Mouse (Mus musculus) embryonic facial prominence, embryonic 11.5 days (tissue): ENCODE measurements at regions not wholly inside any gene's neighbourhood (a gene's known extent, or its start where the extent isn't known, plus 50 kb on each side); places are given as distances from the start of the nearest gene placed in this dataset.

Experiments used
- ATAC-seq: fragments of 200-750 bp; cut with Nextera tagmentation; replicated peaks from 2 replicates; pipeline ENCODE4 v1.8.0; 2017; ENCODE audit warnings: low read depth; ENCODE audit not compliant: insufficient number of reproducible peaks, low FRiP score, low TSS enrichment
- DNase-seq: peaks from one replicate; pipeline ENCODE4 v3.0.0-alpha.2; 2015; ENCODE audit warnings: low spot score
- H3K27ac ChIP-seq: fragments of 300-500 bp; sonication (generic); replicated peaks from 2 replicates; pipeline ENCODE4 v1.5.1; 2014; ENCODE audit warnings: mild to moderate bottlenecking, low read depth, low read length, control low read depth
- H3K27me3 ChIP-seq: fragments of 300-500 bp; sonication (generic); 2 replicates; pipeline ENCODE4 v1.6.1; 2014; ENCODE audit warnings: mild to moderate bottlenecking, low read length, moderate library complexity, mixed read lengths; ENCODE audit not compliant: control insufficient read depth, insufficient read depth
- H3K36me3 ChIP-seq: fragments of 300-500 bp; sonication (generic); replicated peaks from 2 replicates; pipeline ENCODE4 v1.6.1; 2014; ENCODE audit warnings: low read depth, mild to moderate bottlenecking, low read length, moderate library complexity, mixed read lengths; ENCODE audit not compliant: control insufficient read depth, insufficient read depth
- H3K4me1 ChIP-seq: fragments of 300-500 bp; sonication (generic); 2 replicates; pipeline ENCODE4 v1.6.1; 2014; ENCODE audit warnings: low read length, mixed read lengths; ENCODE audit not compliant: control insufficient read depth, insufficient read depth
- H3K4me2 ChIP-seq: fragments of 300-500 bp; sonication (generic); 2 replicates; pipeline ENCODE4 v1.6.1; 2014; ENCODE audit warnings: low read depth, mild to moderate bottlenecking, control low read depth, low read length, moderate library complexity
- H3K4me3 ChIP-seq: fragments of 300-500 bp; sonication (generic); 2 replicates; pipeline ENCODE4 v1.5.1; 2014; ENCODE audit warnings: low read depth, low read length, control low read depth
- H3K9ac ChIP-seq: fragments of 300-500 bp; sonication (generic); replicated peaks from 2 replicates; pipeline ENCODE4 v1.6.1; 2014; ENCODE audit warnings: mild to moderate bottlenecking, control low read depth, low read length
- H3K9me3 ChIP-seq: fragments of 300-500 bp; sonication (generic); replicated peaks from 2 replicates; pipeline ENCODE4 v1.6.1; 2016; ENCODE audit warnings: mild to moderate bottlenecking, low read length, inconsistent platforms, mixed read lengths; ENCODE audit not compliant: control insufficient read depth
- WGBS: fragments of 180-500 bp; shearing (Covaris S2); extraction: QIAGEN DNeasy Blood & Tissue Kit; methylation state at CpG from one replicate; pipeline ENCODE4 v1.1.7; 2014; 5-methylcytosine and 5-hydroxymethylcytosine counted together

DNA sequence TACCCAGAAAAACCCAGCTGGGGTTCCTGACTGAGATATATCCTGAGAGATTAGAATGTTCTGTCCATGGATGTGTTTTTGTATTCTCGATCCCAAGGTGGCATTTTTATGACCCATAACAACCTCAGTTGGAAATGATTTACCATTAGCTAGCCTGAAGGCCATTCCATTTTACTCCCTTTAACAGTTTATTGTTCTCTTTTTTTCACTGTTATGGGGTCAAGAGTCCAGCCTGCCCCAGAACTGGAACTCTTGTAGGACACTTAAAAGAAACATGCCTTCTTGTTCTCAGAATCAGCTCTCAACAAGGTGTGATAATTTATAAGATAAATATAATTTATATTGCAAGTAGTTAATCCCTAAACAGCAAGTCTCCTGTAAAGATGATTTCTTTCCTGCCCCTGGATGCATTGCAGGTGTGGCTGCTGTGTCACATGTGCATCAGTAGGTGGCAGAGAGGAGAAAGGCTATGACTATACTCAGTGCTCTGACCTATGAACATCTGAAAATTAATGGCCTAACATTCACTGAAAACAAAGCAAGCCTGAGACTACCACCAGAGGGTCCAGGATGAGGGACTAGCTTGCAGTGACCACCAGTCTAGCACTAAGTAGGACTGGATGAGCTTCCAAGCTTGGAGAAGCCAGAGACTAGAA, 181.6 kb upstream of the Gm527 start:
- 92% methylated on average over 1 of the region's 1 CpGs for WGBS
- no peak overlapping the region for H3K27ac ChIP-seq

DNA sequence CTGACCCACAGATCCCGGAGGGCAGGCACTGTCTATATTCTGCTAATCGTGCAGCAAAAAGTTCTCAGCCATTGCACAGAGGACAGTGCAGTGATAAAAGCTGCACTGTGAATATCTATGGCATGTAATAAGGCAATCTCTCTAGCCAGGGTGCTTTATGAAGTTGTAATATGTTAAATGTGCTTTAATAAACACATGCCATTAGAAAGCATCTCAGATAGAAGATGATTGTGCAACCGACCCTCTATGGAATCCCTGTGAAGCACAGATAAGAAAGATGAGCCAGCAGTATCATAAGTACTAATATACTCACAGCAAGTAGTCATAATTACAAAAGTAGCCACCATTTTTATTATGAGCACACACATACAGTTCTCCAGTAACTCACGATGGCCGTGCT, 214.3 kb upstream of the Gm527 start:
- H3K4me1 ChIP-seq: no peaks in the 10 kb centered on the region
- H3K27me3 ChIP-seq: no peaks in the 10 kb centered on the region
- H3K9me3 ChIP-seq: no peaks in the 10 kb centered on the region
- no peak overlapping the region for H3K4me3 ChIP-seq
- 96% methylated on average over 5 of the region's 5 CpGs for WGBS
- H3K27ac ChIP-seq: no peak overlapping the region
- ATAC-seq (no peak), DNase-seq (no peak)
- no peak overlapping the region for H3K9ac ChIP-seq
- H3K4me2 ChIP-seq: no peak overlapping the region
- H3K36me3 ChIP-seq: no peaks in the 10 kb centered on the region

More for the DNA sequence above, 181.6 kb upstream of the Gm527 start:
- no peaks in the 10 kb centered on the region for H3K9me3 ChIP-seq
- ATAC-seq (no peak), DNase-seq (no peak)
- no peak overlapping the region for H3K9ac ChIP-seq
- no peak overlapping the region for H3K4me2 ChIP-seq
- H3K4me3 ChIP-seq: no peak overlapping the region
- no peaks in the 10 kb centered on the region for H3K27me3 ChIP-seq
- H3K4me1 ChIP-seq: no peaks in the 10 kb centered on the region
- no peaks in the 10 kb centered on the region for H3K36me3 ChIP-seq

DNA sequence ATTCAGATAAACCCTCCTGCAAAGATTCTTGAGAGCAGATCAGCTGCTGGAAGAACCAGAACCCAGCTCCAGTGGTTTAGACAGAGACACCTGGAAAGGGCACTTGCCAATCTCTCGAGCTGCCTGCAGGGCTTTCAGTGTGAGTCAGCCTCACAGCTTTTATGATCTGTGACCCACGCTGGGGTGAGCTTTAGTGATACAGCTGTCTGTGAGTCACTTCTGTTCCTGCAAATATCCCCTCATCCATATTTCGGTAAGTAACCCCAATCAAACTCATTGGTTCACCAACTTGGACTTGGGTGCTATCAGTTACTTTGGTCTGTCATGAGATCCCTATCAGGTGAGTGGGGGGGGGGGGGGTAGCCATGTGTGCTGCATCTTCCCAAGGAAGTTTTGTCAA, 216.6 kb upstream of the Gm527 start:
- H3K9ac ChIP-seq: no peak overlapping the region
- ATAC-seq: no peak
- H3K4me2 ChIP-seq: no peak overlapping the region
- no peaks in the 10 kb centered on the region for H3K4me1 ChIP-seq
- H3K4me3 ChIP-seq: no peak overlapping the region
- whole genome bisulfite sequencing: 68% methylated on average over 3 of the region's 3 CpGs
- no peak overlapping the region for H3K27ac ChIP-seq
- DNase-seq: no peak
- H3K36me3 ChIP-seq: no peaks in the 10 kb centered on the region
- no peaks in the 10 kb centered on the region for H3K9me3 ChIP-seq
- H3K27me3 ChIP-seq: no peaks in the 10 kb centered on the region

DNA sequence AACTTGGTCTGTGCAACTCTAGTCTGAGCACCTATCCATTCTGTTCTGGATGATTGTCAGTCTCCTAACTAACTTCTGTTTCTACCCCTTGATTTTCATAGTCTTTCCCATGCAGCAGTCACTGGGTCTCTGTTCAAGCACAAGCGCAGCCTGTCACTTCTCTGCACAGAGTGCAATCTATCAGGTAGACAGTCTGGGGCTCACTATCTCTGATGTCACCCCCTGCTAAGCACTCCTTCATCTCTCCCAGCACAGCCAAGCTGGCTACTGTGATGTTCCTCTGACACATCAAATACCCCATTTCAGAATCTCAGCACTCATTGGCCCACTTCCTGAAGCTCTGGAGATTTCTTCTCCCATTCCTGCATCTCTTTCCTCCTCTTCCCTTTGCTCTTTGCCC, 220.9 kb upstream of the Fscb start:
- WGBS: 78% methylated on average over 1 of the region's 1 CpGs
- ATAC-seq: no peak
- H3K36me3 ChIP-seq: no peaks in the 10 kb centered on the region

DNA sequence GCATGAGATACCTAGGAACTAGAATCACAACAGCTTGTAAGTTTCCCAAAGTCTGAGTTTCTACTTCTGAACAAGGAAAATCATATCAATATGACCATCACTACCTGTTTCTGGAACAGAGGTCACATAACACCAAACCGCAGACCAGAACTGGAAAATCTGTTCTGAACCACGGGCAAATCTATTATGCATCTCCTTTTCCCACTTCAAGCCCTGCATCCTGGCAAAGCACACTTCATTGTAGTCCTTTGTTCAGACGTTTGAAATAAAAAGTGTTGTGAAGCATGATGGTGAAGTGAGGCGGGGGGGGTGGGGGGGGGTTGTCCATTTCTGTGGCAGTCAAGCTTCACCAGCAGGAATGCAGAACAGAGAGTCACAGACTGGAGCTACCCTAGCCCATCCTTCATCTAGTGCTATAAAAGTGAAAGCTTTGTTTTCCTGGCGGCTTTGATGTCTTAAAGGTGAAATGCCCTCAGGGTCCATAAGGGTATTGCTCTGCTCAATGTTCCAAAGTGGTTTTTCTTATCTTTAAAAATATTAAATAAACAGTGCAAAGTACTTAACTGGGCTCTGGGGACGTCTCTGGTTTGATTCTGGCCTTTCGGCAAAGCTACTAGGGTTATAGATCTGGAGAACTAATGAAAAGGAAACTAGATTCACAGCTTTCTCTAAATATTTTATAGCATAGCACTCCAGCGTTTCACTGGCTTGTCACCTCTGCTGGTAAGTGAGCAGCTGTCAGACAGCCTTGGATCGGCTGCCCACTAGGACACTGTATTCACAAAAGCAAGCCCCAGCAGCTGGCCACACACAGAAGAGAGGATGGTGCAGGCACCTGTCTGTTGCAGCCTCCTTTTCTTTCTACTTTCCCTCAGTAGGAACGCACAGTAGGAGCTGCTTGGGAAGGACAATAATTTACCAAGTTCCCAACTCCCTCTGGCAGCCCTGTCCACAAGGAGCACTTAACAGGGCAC, 218.0 kb upstream of the Fscb start:
- 38% methylated on average over 10 of the region's 10 CpGs for WGBS
- no peak overlapping the region for H3K4me2 ChIP-seq
- no peak overlapping the region for H3K9ac ChIP-seq
- DNase-seq (peak; percentile 2), ATAC-seq (peak; percentile 44; the same call in 1 of the 2 replicates)
- H3K36me3 ChIP-seq: no peaks in the 10 kb centered on the region
- H3K27me3 ChIP-seq: no peaks in the 10 kb centered on the region
- H3K9me3 ChIP-seq: no peaks in the 10 kb centered on the region
- H3K4me3 ChIP-seq: no peak overlapping the region
- no peaks in the 10 kb centered on the region for H3K4me1 ChIP-seq
- H3K27ac ChIP-seq: no peak overlapping the region

More for the DNA sequence above, 220.9 kb upstream of the Fscb start:
- H3K4me3 ChIP-seq: no peak overlapping the region
- H3K9me3 ChIP-seq: no peaks in the 10 kb centered on the region
- H3K4me1 ChIP-seq: no peaks in the 10 kb centered on the region
- no peak overlapping the region for H3K27ac ChIP-seq
- no peak overlapping the region for H3K4me2 ChIP-seq
- DNase-seq: no peak
- no peak overlapping the region for H3K9ac ChIP-seq
- H3K27me3 ChIP-seq: no peaks in the 10 kb centered on the region

DNA sequence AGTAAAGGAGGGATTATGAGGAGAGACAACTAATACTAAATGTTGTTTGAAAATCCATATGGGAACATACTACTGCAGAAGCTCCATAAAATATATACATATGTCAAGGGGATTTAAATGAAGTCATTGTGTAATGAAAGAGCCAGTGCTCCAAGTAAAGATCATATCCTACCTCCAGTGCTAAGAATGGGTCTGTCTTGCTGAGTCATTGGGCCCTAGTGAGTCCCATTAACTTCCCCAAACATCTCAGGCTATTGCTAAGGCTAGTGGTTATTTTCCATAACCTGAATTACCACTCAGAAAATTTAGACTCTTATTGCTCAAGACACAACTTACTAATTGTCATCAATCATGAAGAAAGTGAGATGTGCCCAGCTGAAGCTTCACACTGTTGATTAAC, 215.2 kb upstream of the Fscb start:
- H3K9me3 ChIP-seq: no peaks in the 10 kb centered on the region
- H3K27me3 ChIP-seq: no peaks in the 10 kb centered on the region
- no peak overlapping the region for H3K4me2 ChIP-seq
- no peak overlapping the region for H3K27ac ChIP-seq
- H3K36me3 ChIP-seq: no peaks in the 10 kb centered on the region
- no peak overlapping the region for H3K4me3 ChIP-seq
- H3K9ac ChIP-seq: no peak overlapping the region
- DNase-seq (no peak), ATAC-seq (no peak)
- H3K4me1 ChIP-seq: no peaks in the 10 kb centered on the region

DNA sequence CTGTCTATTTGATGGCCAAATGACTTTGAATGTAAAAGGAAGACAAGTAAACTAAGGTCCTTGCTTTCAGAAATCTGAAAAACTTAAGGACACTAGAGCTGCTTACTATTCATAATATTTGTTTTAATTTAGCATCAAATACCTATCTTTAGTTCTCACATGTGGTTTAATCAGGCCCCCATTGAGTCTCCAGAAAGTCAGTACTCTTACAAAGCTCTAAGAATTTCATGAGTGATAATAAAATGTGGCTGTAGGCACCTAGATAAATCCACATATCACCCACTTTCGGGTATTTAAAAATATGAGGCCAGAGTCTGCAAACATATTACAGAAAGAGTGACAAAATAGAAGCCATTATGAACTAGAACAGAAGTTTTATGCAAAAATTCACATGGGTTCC, 214.1 kb upstream of the Fscb start:
- 63% methylated on average over 1 of the region's 1 CpGs for WGBS
- Histone ChIP-seq H3K9ac (no peak overlapping the region), H3K4me3 (no peak overlapping the region), H3K4me2 (no peak overlapping the region), H3K36me3 (no peaks in the 10 kb centered on the region), H3K4me1 (no peaks in the 10 kb centered on the region), H3K27me3 (no peaks in the 10 kb centered on the region), H3K9me3 (no peaks in the 10 kb centered on the region), H3K27ac (no peak overlapping the region)
- DNase-seq (no peak), ATAC-seq (no peak)

DNA sequence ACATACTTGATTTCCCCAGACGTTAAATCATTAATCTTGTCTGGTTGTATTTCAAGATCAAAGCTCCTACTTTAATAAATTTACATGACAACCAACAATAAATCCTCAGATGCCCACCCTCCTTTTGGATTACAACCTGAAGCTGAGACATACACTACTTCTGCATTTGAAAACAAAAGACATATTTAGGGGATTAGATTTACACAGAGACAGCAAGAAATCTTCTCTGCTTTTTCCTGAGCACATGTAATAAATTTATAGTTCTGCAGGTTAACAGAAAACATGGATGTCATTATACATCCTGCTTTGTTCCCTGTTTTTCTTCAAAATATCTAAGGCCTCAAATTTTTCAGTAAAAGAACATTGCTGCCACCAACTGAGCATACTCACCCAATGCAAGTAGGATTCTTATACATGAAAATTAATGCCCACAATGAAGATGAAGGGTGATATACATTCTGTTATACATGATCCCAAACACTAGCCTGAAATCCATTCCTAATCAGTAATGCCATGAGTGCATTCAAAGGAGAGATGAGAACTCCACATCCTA, 166.4 kb upstream of the Fscb start:
- no peak overlapping the region for H3K4me2 ChIP-seq
- H3K36me3 ChIP-seq: no peaks in the 10 kb centered on the region
- no peaks in the 10 kb centered on the region for H3K4me1 ChIP-seq
- ATAC-seq: no peak
- WGBS: 74% methylated on average over 1 of the region's 1 CpGs
- no peaks in the 10 kb centered on the region for H3K27me3 ChIP-seq
- DNase-seq: no peak
- no peak overlapping the region for H3K9ac ChIP-seq
- no peak overlapping the region for H3K4me3 ChIP-seq
- H3K9me3 ChIP-seq: no peaks in the 10 kb centered on the region
- H3K27ac ChIP-seq: no peak overlapping the region
